Mouse (Mus musculus) limb, embryonic 10.5 days (tissue): Measurements from ENCODE around the gene Thbs1. TPM values are rescaled to one million over a fixed set of nuclear protein-coding genes. Genes with fewer than 3 reads are reported as not detected.

Experiments used
- DNase-seq: peaks from one replicate; pipeline ENCODE4 v3.0.0-alpha.2; 2017; ENCODE audit warnings: low spot score
- H3K27ac ChIP-seq: fragments of 300-500 bp; sonication (generic); 2 replicates; pipeline ENCODE4 v1.5.1; 2016; ENCODE audit warnings: mild to moderate bottlenecking
- H3K27me3 ChIP-seq: fragments of 300-500 bp; sonication (generic); 2 replicates; pipeline ENCODE4 v1.6.1; 2016; ENCODE audit warnings: low read depth, mild to moderate bottlenecking; ENCODE audit not compliant: poor library complexity, severe bottlenecking
- H3K36me3 ChIP-seq: fragments of 300-500 bp; sonication (generic); 2 replicates; pipeline ENCODE4 v1.6.1; 2016; ENCODE audit warnings: mild to moderate bottlenecking, moderate library complexity
- H3K4me1 ChIP-seq: fragments of 300-500 bp; sonication (generic); 2 replicates; pipeline ENCODE4 v1.6.1; 2016
- H3K4me3 ChIP-seq: fragments of 300-500 bp; sonication (generic); 2 replicates; pipeline ENCODE4 v1.5.1; 2016; ENCODE audit warnings: mild to moderate bottlenecking, moderate library complexity
- H3K9me3 ChIP-seq: fragments of 300-500 bp; sonication (generic); replicated peaks from 2 replicates; pipeline ENCODE4 v1.6.1; 2016; ENCODE audit warnings: mild to moderate bottlenecking
- WGBS: fragments of 180-500 bp; shearing (Covaris S2); methylation state at CpG from one replicate; pipeline ENCODE4 v1.1.7; 2016; 5-methylcytosine and 5-hydroxymethylcytosine counted together
- polyA plus RNA-seq: library from polyadenylated mRNA; unstranded; fragments of >200 nt; fragmentation: Nextera tagmentation; extraction: Ambion mirVana; gene quantifications from 2 replicates; pipeline ENCODE4 v1.2.1, GENCODE M21; 2016

The Thbs1 gene
- polyA plus RNA-seq, 1 experiment from 2014 or later: 22.8 TPM

DNA sequence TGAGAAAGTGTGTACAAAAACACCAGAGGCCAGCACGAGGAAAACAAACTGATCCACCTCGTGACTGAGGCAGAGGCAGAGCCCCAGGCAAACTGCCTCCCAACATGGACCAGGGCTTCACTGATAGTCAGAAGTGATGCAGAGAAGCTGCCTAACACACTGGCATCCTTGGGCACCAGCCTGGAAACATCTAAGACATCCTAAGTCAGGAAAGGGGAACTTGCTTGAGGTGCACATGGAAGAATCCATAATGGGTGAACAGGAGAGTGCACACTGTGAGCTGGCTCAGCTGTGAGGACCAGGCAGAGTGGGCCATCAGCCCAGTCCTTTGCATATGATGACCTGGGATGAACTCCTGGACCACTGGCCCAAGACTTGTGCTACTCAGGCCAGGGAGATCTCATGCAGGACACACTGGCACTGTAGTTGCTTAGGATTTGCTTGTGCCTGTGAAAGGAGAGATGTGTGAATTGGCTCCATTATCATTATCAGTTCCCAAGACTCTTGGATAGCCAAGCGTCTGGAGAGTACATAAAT is 5.1 kb downstream of the Thbs1 start:
- no peak overlapping the region for H3K27ac ChIP-seq
- peaks cover 56% of the 10 kb centered on the region for H3K4me1 ChIP-seq
- H3K4me3 ChIP-seq: no peak overlapping the region
- no peaks in the 10 kb centered on the region for H3K9me3 ChIP-seq
- peaks cover 46% of the 10 kb centered on the region for H3K36me3 ChIP-seq
- 71% methylated on average over 3 of the region's 3 CpGs for WGBS
- H3K27me3 ChIP-seq: peaks cover 15% of the 10 kb centered on the region
- DNase-seq: no peak

DNA sequence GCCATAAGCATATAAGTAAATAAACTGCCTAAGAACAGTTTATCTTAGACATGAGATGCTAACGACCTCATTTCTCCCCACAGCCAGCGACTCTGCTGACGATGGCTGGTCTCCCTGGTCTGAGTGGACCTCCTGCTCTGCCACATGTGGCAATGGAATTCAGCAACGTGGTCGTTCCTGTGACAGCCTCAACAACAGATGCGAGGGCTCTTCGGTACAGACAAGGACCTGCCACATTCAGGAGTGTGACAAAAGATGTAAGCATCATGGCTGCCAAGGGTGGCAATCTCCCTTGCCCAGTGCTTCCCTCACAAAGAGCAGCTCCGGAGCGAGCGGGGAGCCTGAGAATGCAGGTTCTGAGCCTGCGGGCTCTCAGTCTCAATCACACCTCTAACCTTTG is 5.7 kb downstream of the Thbs1 start:
- Histone ChIP-seq H3K4me3 (no peak overlapping the region), H3K4me1 (peaks cover 50% of the 10 kb centered on the region), H3K36me3 (peaks cover 49% of the 10 kb centered on the region), H3K27ac (no peak overlapping the region; the same call in 1 of the 2 replicates), H3K9me3 (no peaks in the 10 kb centered on the region), H3K27me3 (peaks cover 10% of the 10 kb centered on the region)
- DNase-seq: no peak
- WGBS: 65% methylated on average over 11 of the region's 11 CpGs

GRCm38 (mm10) chr2:118118045-118118444 is 6.4 kb downstream of the Thbs1 start:
- H3K4me3 ChIP-seq: no peak overlapping the region
- peaks cover 44% of the 10 kb centered on the region for H3K4me1 ChIP-seq
- DNase-seq: no peak
- no peak overlapping the region for H3K27ac ChIP-seq
- H3K36me3 ChIP-seq: peaks cover 55% of the 10 kb centered on the region
- no peaks in the 10 kb centered on the region for H3K9me3 ChIP-seq
- 80% methylated on average over 6 of the region's 6 CpGs for WGBS
- peaks cover 4% of the 10 kb centered on the region for H3K27me3 ChIP-seq

GRCm38 (mm10) chr2:118118515-118118914 is 6.8 kb downstream of the Thbs1 start:
- H3K27me3 ChIP-seq: no peaks in the 10 kb centered on the region
- peaks cover 41% of the 10 kb centered on the region for H3K4me1 ChIP-seq
- H3K27ac ChIP-seq: no peak overlapping the region
- no peaks in the 10 kb centered on the region for H3K9me3 ChIP-seq
- no peak for DNase-seq
- WGBS: 87% methylated on average over 7 of the region's 7 CpGs
- no peak overlapping the region for H3K4me3 ChIP-seq
- H3K36me3 ChIP-seq: peaks cover 60% of the 10 kb centered on the region

- WGBS: 95% methylated on average over 12 of the region's 12 CpGs
- Histone ChIP-seq H3K27me3 (no peaks in the 10 kb centered on the region), H3K4me1 (peaks cover 29% of the 10 kb centered on the region), H3K4me3 (no peak overlapping the region), H3K36me3 (peaks cover 69% of the 10 kb centered on the region), H3K9me3 (no peaks in the 10 kb centered on the region), H3K27ac (no peak overlapping the region)
- no peak for DNase-seq
Observed at GRCm38 (mm10) chr2:118119684-118120083, 8.0 kb downstream of the Thbs1 start.

GRCm38 (mm10) chr2:118120095-118120494 is 8.4 kb downstream of the Thbs1 start:
- Histone ChIP-seq H3K4me1 (peaks cover 29% of the 10 kb centered on the region), H3K36me3 (peaks cover 71% of the 10 kb centered on the region), H3K27ac (no peak overlapping the region), H3K4me3 (no peak overlapping the region), H3K9me3 (no peaks in the 10 kb centered on the region), H3K27me3 (no peaks in the 10 kb centered on the region)
- no peak for DNase-seq
- WGBS: 96% methylated on average over 11 of the region's 11 CpGs

GRCm38 (mm10) chr2:118120751-118121150 is 9.1 kb downstream of the Thbs1 start:
- H3K4me1 ChIP-seq: peaks cover 28% of the 10 kb centered on the region
- no peaks in the 10 kb centered on the region for H3K27me3 ChIP-seq
- no peaks in the 10 kb centered on the region for H3K9me3 ChIP-seq
- H3K27ac ChIP-seq: no peak overlapping the region
- no peak overlapping the region for H3K4me3 ChIP-seq
- peaks cover 74% of the 10 kb centered on the region for H3K36me3 ChIP-seq
- 94% methylated on average over 7 of the region's 7 CpGs for WGBS
- no peak for DNase-seq

- Histone ChIP-seq H3K4me1 (peaks cover 15% of the 10 kb centered on the region), H3K4me3 (no peak overlapping the region), H3K9me3 (no peaks in the 10 kb centered on the region), H3K36me3 (peaks cover 71% of the 10 kb centered on the region), H3K27me3 (no peaks in the 10 kb centered on the region), H3K27ac (no peak overlapping the region)
- DNase-seq: no peak
- 94% methylated on average over 6 of the region's 6 CpGs for WGBS
Observed at GRCm38 (mm10) chr2:118122291-118122690, 10.6 kb downstream of the Thbs1 start.

DNA sequence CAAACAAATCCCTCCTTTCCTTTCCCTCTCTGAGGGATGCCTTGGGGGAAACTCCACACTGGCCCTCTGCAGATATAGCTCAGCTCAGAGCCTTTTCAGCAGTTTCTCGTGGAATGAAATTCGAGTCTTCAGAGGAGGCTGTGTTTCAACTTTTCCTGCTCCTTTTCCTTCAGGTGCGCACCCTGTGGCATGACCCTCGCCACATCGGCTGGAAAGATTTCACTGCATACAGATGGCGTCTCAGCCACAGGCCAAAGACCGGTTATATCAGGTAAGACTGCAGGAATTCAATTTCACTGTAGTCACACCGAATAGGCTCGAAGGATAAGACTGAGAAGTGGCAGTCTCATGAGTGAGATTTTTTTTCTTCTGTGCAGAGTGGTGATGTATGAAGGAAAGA is 12.1 kb downstream of the Thbs1 start:
- H3K4me1 ChIP-seq: peaks cover 13% of the 10 kb centered on the region
- H3K27ac ChIP-seq: no peak overlapping the region
- no peak for DNase-seq
- H3K4me3 ChIP-seq: no peak overlapping the region
- 87% methylated on average over 9 of the region's 9 CpGs for WGBS
- H3K36me3 ChIP-seq: peaks cover 57% of the 10 kb centered on the region
- H3K9me3 ChIP-seq: no peaks in the 10 kb centered on the region
- no peaks in the 10 kb centered on the region for H3K27me3 ChIP-seq

GRCm38 (mm10) chr2:118124437-118124836 is 12.8 kb downstream of the Thbs1 start:
- DNase-seq: no peak
- Histone ChIP-seq H3K4me1 (peaks cover 19% of the 10 kb centered on the region), H3K27ac (no peak overlapping the region), H3K9me3 (no peaks in the 10 kb centered on the region), H3K36me3 (peaks cover 50% of the 10 kb centered on the region), H3K27me3 (no peaks in the 10 kb centered on the region), H3K4me3 (no peak overlapping the region)
- 94% methylated on average over 7 of the region's 7 CpGs for WGBS

- peaks cover 41% of the 10 kb centered on the region for H3K36me3 ChIP-seq
- no peak overlapping the region for H3K27ac ChIP-seq
- no peak for DNase-seq
Observed at GRCm38 (mm10) chr2:118125211-118125939, 13.7 kb downstream of the Thbs1 start.

DNA sequence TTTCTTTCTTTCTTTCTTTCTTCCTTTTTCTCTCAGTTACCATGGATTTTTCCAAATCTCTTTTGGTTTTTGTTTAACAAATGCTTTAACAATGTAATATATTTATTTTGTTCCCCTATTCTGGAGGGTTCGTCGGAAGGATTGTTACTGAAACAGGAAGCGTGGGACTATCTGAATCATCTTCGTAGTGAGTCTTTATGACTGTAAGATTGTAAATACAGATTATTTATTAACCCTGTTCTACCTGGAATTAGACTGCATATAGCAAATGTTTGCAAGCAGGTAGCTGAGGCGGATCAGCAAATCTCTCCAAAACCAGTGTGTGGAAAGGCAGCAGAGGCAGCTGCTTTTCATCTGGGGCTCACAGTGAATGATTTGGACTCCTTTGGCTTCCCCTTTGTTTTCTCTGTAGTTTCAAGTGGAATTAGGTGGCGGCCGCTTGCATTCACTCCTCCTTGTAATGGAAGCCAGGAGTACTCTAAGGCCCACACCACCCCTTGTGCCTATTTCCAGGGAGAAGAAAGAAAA is 14.3 kb downstream of the Thbs1 start:
- no peak for DNase-seq
- Histone ChIP-seq H3K36me3 (peaks cover 35% of the 10 kb centered on the region), H3K4me3 (no peak overlapping the region), H3K9me3 (no peaks in the 10 kb centered on the region), H3K27me3 (no peaks in the 10 kb centered on the region), H3K4me1 (peaks cover 22% of the 10 kb centered on the region), H3K27ac (no peak overlapping the region)
- 84% methylated on average over 7 of the region's 7 CpGs for WGBS

More at GRCm38 (mm10) chr2:118125211-118125939, 13.7 kb downstream of the Thbs1 start:
- H3K4me1 ChIP-seq: peaks cover 22% of the 10 kb centered on the region
- H3K9me3 ChIP-seq: no peaks in the 10 kb centered on the region
- 89% methylated on average over 11 of the region's 11 CpGs for WGBS
- no peak overlapping the region for H3K4me3 ChIP-seq
- no peaks in the 10 kb centered on the region for H3K27me3 ChIP-seq

DNA sequence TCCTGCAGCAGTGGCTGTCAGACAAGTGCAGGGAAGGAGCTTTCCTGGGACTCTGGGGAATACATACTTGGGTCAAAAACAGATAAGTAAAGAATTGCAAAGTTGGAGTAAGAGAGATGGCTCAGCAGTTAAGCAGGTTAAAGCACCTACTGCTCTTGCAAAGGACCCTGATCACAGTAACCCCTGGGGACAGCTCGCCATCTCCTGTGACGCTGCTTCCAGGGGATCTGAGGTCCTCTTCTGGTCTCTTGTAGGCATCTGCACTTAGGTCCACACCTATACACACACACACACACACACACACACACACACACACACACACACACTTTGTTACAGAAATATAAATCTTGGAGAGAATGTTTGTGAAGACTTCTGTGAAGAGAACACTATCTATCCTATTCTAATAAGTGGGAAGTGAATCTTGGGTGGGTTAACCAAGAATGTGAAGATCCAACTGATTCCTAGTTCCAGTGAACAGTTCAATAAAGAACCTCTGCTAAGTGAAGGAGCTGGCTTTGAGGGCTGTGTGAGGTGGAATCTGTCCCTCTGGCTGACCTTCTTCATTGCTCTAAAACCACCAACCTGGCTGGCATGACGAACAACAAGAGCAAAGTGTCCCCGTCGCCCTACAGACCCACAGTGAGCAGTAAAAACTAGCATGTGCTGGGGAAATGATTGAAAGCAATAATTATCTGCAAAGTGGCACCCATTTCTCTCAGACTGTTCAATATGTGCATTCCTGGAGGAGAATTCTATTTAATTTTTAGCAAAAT is 16.0 kb downstream of the Thbs1 start:
- H3K36me3 ChIP-seq: peaks cover 25% of the 10 kb centered on the region
- H3K27me3 ChIP-seq: no peaks in the 10 kb centered on the region
- H3K4me1 ChIP-seq: peaks cover 22% of the 10 kb centered on the region
- H3K27ac ChIP-seq: no peak overlapping the region
- no peak overlapping the region for H3K4me3 ChIP-seq
- 80% methylated on average over 5 of the region's 5 CpGs for WGBS
- DNase-seq: no peak
- H3K9me3 ChIP-seq: no peaks in the 10 kb centered on the region
